Mouse (Mus musculus) hindbrain, postnatal 0 days (tissue): ENCODE results near the gene Prss29. TPM values are rescaled to one million over a fixed set of nuclear protein-coding genes. Genes with fewer than 3 reads are reported as not detected.

Experiments
- ATAC-seq: fragments of 200-750 bp; cut with Nextera tagmentation; 2 replicates; pipeline ENCODE4 v1.8.0; 2017; ENCODE audit warnings: mild to moderate bottlenecking, moderate TSS enrichment, moderate library complexity
- DNase-seq: peaks from one replicate; pipeline ENCODE4 v3.0.0-alpha.2; 2015; ENCODE audit warnings: low spot score
- H3K27ac ChIP-seq: fragments of 300-500 bp; sonication (generic); 2 replicates; pipeline ENCODE4 v1.5.1; 2014; ENCODE audit warnings: mild to moderate bottlenecking
- H3K27me3 ChIP-seq: fragments of 300-500 bp; sonication (generic); 2 replicates; pipeline ENCODE4 v1.6.1; 2014; ENCODE audit warnings: low read length, mixed read lengths; ENCODE audit not compliant: insufficient read depth
- H3K36me3 ChIP-seq: fragments of 300-500 bp; sonication (generic); 2 replicates; pipeline ENCODE4 v1.6.1; 2014; ENCODE audit warnings: low read length, mixed read lengths; ENCODE audit not compliant: insufficient read depth
- H3K4me1 ChIP-seq: fragments of 300-500 bp; sonication (generic); 2 replicates; pipeline ENCODE4 v1.6.1; 2014; ENCODE audit warnings: antibody characterized with exemption, low read length, mixed read lengths; ENCODE audit not compliant: insufficient read depth
- H3K4me2 ChIP-seq: fragments of 300-500 bp; sonication (generic); 2 replicates; pipeline ENCODE4 v1.6.1; 2014; ENCODE audit warnings: low read depth, mild to moderate bottlenecking, low read length, moderate library complexity, mixed read lengths
- H3K4me3 ChIP-seq: fragments of 300-500 bp; sonication (generic); 2 replicates; pipeline ENCODE4 v1.5.1; 2014; ENCODE audit warnings: low read length
- H3K9ac ChIP-seq: fragments of 300-500 bp; sonication (generic); replicated peaks from 2 replicates; pipeline ENCODE4 v1.6.1; 2014; ENCODE audit warnings: mild to moderate bottlenecking, low read length, moderate library complexity, mixed read lengths
- H3K9me3 ChIP-seq: fragments of 300-500 bp; sonication (generic); 2 replicates; pipeline ENCODE4 v1.6.1; 2016; ENCODE audit warnings: low read length, mixed read lengths
- CTCF ChIP-seq: IDR thresholded peaks from 2 replicates; pipeline ENCODE4 v1.5.1; 2016; ENCODE audit warnings: antibody characterized with exemption, control low read depth, low read depth
- WGBS: fragments of 180-500 bp; shearing (Covaris S2); extraction: QIAGEN DNeasy Blood & Tissue Kit; methylation state at CpG from one replicate; pipeline ENCODE4 v1.1.7; 2014; 5-methylcytosine and 5-hydroxymethylcytosine counted together
- polyA plus RNA-seq: library from polyadenylated mRNA; unstranded; fragments of >200 nt; fragmentation: Nextera tagmentation; extraction: Ambion mirVana; gene quantifications from 2 replicates; pipeline ENCODE4 v1.2.1, GENCODE M21; 2015
- total RNA-seq: library from RNA; depleted of rRNA; stranded (reverse); fragments of >200 nt; gene quantifications from 2 replicates; pipeline ENCODE4 v1.2.3, GENCODE M21; 2014

Gene Prss29
- total and polyA plus RNA-seq, 2 experiments from 2014 or later: not detected

DNA sequence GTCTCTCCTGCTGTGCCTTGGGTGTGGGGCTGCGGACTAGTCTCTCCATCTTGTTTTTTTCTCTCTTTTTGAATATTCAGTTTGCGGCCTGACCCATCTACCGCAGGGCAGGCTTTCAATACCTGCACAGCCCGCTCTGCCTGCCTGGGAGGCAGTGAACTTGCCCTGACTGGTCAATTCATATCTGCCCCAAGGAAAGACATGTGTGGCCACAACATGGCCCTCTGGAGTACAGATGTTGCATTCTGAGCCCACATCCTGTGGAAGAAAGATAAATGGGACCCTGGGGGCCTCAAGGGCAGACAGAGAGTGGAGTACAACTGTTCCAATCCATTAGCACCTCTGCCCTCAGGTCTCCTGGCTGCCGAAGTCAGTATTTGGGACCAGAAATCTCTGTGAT is 20.4 kb upstream of the Prss29 start, which contains the start of gene Prss34:
TSS of gene Prss34 (plus strand) at position 301 of the 400 bp plus-strand sequence.
- WGBS: 80% methylated on average over 5 of the region's 5 CpGs
- Histone ChIP-seq H3K27ac (no peak within 1 kb of the TSS), H3K9me3 (no peaks in the 10 kb centered on the region), H3K36me3 (no peaks in the 10 kb centered on the region), H3K4me2 (no peak within 1 kb of the TSS), H3K27me3 (no peaks in the 10 kb centered on the region), H3K9ac (no peak within 1 kb of the TSS), H3K4me3 (no peak within 1 kb of the TSS), H3K4me1 (no peaks in the 10 kb centered on the region)
- DNase-seq (no peak), ATAC-seq (no peak)
- TF ChIP-seq CTCF: no peak

DNA sequence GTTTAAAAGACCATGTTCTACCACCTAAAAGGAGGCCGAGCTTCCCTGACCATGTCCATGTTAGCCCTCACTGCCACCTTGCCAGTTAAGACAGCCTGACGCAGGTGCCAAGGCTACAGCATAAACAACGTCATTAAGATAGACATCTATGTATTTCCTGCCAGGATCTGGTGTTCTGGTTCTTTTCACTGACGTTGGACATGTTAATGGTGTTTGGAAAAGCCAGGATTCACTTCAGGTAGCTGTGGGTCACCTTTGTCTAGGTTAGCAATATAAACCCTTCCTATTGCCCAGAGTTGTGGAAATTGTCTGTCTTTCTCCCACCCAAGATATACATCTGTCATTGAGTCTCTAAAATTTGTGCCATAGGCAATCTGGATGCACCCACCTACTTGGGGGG is 10.1 kb upstream of the Prss29 start, which contains the start of gene Prss28:
TSS of gene Prss28 (plus strand) at position 301 of the 400 bp plus-strand sequence.
- no peak within 1 kb of the TSS for H3K4me3 ChIP-seq
- H3K4me2 ChIP-seq: no peak within 1 kb of the TSS
- TF ChIP-seq CTCF: no peak
- H3K36me3 ChIP-seq: no peaks in the 10 kb centered on the region
- no peaks in the 10 kb centered on the region for H3K4me1 ChIP-seq
- ATAC-seq (no peak), DNase-seq (no peak)
- no peaks in the 10 kb centered on the region for H3K27me3 ChIP-seq
- H3K27ac ChIP-seq: no peak within 1 kb of the TSS
- no peak within 1 kb of the TSS for H3K9ac ChIP-seq
- WGBS: 77% methylated on average over 4 of the region's 4 CpGs
- no peaks in the 10 kb centered on the region for H3K9me3 ChIP-seq

GRCm38 (mm10) chr17:25320819-25321218 is 2.4 kb downstream of the Prss29 start:
- 90% methylated on average over 8 of the region's 8 CpGs for WGBS
- Histone ChIP-seq H3K9me3 (no peaks in the 10 kb centered on the region), H3K4me3 (no peak overlapping the region), H3K9ac (no peak overlapping the region), H3K27me3 (no peaks in the 10 kb centered on the region), H3K27ac (no peak overlapping the region), H3K36me3 (no peaks in the 10 kb centered on the region), H3K4me2 (no peak overlapping the region), H3K4me1 (no peaks in the 10 kb centered on the region)
- DNase-seq (no peak), ATAC-seq (no peak)
- TF ChIP-seq CTCF: no peak

GRCm38 (mm10) chr17:25322930-25323329 is 4.5 kb downstream of the Prss29 start:
- Histone ChIP-seq H3K4me2 (no peak overlapping the region), H3K4me1 (no peaks in the 10 kb centered on the region), H3K9ac (no peak overlapping the region), H3K27me3 (no peaks in the 10 kb centered on the region), H3K9me3 (no peaks in the 10 kb centered on the region), H3K4me3 (no peak overlapping the region), H3K36me3 (no peaks in the 10 kb centered on the region), H3K27ac (no peak overlapping the region)
- WGBS: 27% methylated on average over 2 of the region's 2 CpGs
- ATAC-seq (no peak), DNase-seq (no peak)
- TF ChIP-seq CTCF: no peak

GRCm38 (mm10) chr17:25332321-25332720 is 13.9 kb downstream of the Prss29 start:
- H3K27ac ChIP-seq: no peak overlapping the region
- ATAC-seq: no peak
- H3K36me3 ChIP-seq: no peaks in the 10 kb centered on the region
- no peak for DNase-seq
- no peaks in the 10 kb centered on the region for H3K27me3 ChIP-seq
- no peak for TF ChIP-seq CTCF
- 83% methylated on average over 9 of the region's 9 CpGs for WGBS
- no peaks in the 10 kb centered on the region for H3K4me1 ChIP-seq
- H3K4me3 ChIP-seq: no peak overlapping the region
- no peak overlapping the region for H3K9ac ChIP-seq
- no peaks in the 10 kb centered on the region for H3K9me3 ChIP-seq
- H3K4me2 ChIP-seq: no peak overlapping the region

DNA sequence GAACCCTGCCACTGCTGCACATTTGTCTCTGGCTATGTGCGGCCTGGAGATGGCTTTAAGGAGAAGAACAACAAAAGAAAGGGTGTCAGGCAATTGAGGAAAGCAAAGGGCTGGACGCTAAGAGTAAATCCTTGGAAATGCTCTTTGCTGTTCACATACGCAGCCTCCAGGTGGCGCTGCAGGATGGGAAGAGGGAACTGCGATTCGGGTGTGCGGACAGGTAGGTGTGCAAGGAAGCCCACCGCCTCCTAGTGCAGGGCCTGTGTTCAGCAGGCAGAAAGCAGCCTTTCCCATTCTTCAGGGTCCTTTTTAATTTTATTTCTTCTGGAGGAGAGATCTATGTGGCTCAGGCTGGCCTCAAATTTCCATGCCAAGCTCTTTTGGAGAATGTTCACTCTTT is 15.5 kb downstream of the Prss29 start:
- H3K9ac ChIP-seq: no peak overlapping the region
- no peaks in the 10 kb centered on the region for H3K9me3 ChIP-seq
- DNase-seq: peak; percentile 89
- no peaks in the 10 kb centered on the region for H3K27me3 ChIP-seq
- H3K36me3 ChIP-seq: no peaks in the 10 kb centered on the region
- peak; percentile 99 for TF ChIP-seq CTCF
- no peak overlapping the region for H3K4me2 ChIP-seq
- under 1% methylated on average over 8 of the region's 8 CpGs for WGBS
- no peak overlapping the region for H3K27ac ChIP-seq
- no peaks in the 10 kb centered on the region for H3K4me1 ChIP-seq
- H3K4me3 ChIP-seq: no peak overlapping the region
- peak; percentile 53; the same call in 1 of the 2 replicates for ATAC-seq

DNA sequence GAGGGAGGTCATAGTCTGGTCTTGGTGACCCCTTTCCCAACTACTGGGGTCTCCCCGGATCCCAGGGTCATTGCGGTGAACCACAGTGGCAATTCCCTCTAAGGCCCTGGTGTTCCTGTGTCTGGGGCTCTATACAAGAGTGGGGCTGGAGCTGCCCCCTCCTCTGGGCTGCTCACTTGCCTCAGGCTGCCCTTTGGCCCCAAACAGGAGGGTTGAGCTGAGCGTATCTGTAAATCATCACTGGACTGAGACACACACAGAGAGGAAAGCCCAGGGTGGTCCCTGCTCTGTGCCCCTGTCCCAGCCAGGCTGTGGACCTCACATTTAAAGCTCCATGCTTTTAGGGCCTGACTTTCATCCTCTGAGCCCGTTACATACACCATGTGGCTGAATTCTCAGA is 19.8 kb downstream of the Prss29 start:
- Histone ChIP-seq H3K9ac (no peak overlapping the region), H3K9me3 (no peaks in the 10 kb centered on the region), H3K4me2 (no peak overlapping the region), H3K4me1 (no peaks in the 10 kb centered on the region), H3K4me3 (no peak overlapping the region), H3K27me3 (no peaks in the 10 kb centered on the region), H3K27ac (no peak overlapping the region), H3K36me3 (no peaks in the 10 kb centered on the region)
- DNase-seq: no peak
- 80% methylated on average over 4 of the region's 4 CpGs for WGBS
- no peak for ATAC-seq
- TF ChIP-seq CTCF: no peak
